Mouse (Mus musculus) layer of hippocampus, adult 18-20 months (tissue): ENCODE results near the gene Zfp763. TPM values are rescaled to one million over a fixed set of nuclear protein-coding genes. Genes with fewer than 3 reads are reported as not detected.
"Not testable (repeated sequence)": the region's sequence is repeated elsewhere in the genome, so short reads cannot be mapped to it uniquely, and the experiment has no call there.

Experiments used
- DNase-seq, 2 experiments: peaks; one replicate each; pipeline ENCODE4 v3.0.0; 2022; ENCODE audit warnings: low spot score in 2 of 2
- long read RNA-seq: library from polyadenylated mRNA; stranded (forward); transcript quantifications from one replicate; pipeline ENCODE4 v2.0.0, GENCODE M21; 2021
- total RNA-seq, 2 experiments: library from RNA; stranded (reverse); gene quantifications; 2 replicates each; pipeline ENCODE4 v1.2.3; 2021

The Zfp763 gene
- 10 to 100 TPM; 16.3 to 23.5 TPM for total RNA-seq
- long read RNA-seq, transcript Zfp763-201 (4 exons, 3,407 nt), result major isoform, 29 of 31 reads
- long read RNA-seq, partial matches to known transcripts, result 0 of 31 reads
- long read RNA-seq, other reads (novel, unspliced or antisense), result 1 of 31 reads

- peak; percentile 80 to 92 for DNase-seq
Measured at GRCm38 (mm10) chr17:33032900-33033891, at the start of gene Zfp763. TSS of gene Zfp763 (minus strand) at chr17:33033402.

GRCm38 (mm10) chr17:33067958-33068357 is 34.8 kb upstream of the Zfp763 start, which contains the start of gene 4921501E09Rik:
TSS of gene 4921501E09Rik (minus strand) at chr17:33068058.
- DNase-seq, result no peak

- DNase-seq, result no peak
Measured at GRCm38 (mm10) chr17:33063001-33063400, 29.8 kb upstream of the Zfp763 start.

GRCm38 (mm10) chr17:33058791-33059190 is 25.6 kb upstream of the Zfp763 start:
- DNase-seq, result peak in 1 of 2 experiments; percentile 35

- DNase-seq, result peak in 1 of 2 experiments; percentile 2
Measured at GRCm38 (mm10) chr17:33032376-33032775, 826 bp downstream of the Zfp763 start.

GRCm38 (mm10) chr17:33020434-33020833 is 12.8 kb downstream of the Zfp763 start:
- not testable (repeated sequence) for DNase-seq

GRCm38 (mm10) chr17:33008337-33008736 is 24.9 kb downstream of the Zfp763 start:
- no peak for DNase-seq

- DNase-seq, result no peak
Measured at GRCm38 (mm10) chr17:32998492-32998891, 34.7 kb downstream of the Zfp763 start.

- DNase-seq, result peak; percentile 83 to 98
Measured at GRCm38 (mm10) chr17:32992699-32993474, 40.3 kb downstream of the Zfp763 start, which contains the start of gene Zfp952. TSS of gene Zfp952 (plus strand) at chr17:32993129.

GRCm38 (mm10) chr17:32991965-32992698 is 41.1 kb downstream of the Zfp763 start:
- DNase-seq, result no peak

GRCm38 (mm10) chr17:32986301-32986700 is 46.9 kb downstream of the Zfp763 start:
- DNase-seq, result no peak

- DNase-seq, result no peak
Measured at GRCm38 (mm10) chr17:32981361-32981760, 51.8 kb downstream of the Zfp763 start.

Other genes with a start within 250 kb of the Zfp763 start
- 10 to 100 TPM; 83.4 to 88.4 TPM for gene Zfp871, start 245.1 kb downstream of the Zfp763 start, total RNA-seq
- 1 to 10 TPM; 4.7 to 5.3 TPM for gene Zfp811, start 223.5 kb downstream of the Zfp763 start, total RNA-seq
- gene Zfp799, start 203.1 kb downstream of the Zfp763 start, total RNA-seq, result 10 to 100 TPM; 26.6 to 30.7 TPM
- 10 to 100 TPM in 1 of 2 experiments, 1 to 10 TPM in 1; 9.9 to 11.1 TPM for gene Zfp870, start 141.8 kb downstream of the Zfp763 start, total RNA-seq
- 1 to 10 TPM; 4.3 to 5.5 TPM for gene Cyp4f14, start 116.1 kb downstream of the Zfp763 start, total RNA-seq
- 10 to 100 TPM; 20.9 to 23.1 TPM for gene Cyp4f13, start 86.0 kb downstream of the Zfp763 start, total RNA-seq
- 1 to 10 TPM; 5.1 to 6.2 TPM for gene Zfp472, start 67.6 kb downstream of the Zfp763 start, total RNA-seq
- 10 to 100 TPM; 17.0 to 19.3 TPM for gene Zfp952, start 40.3 kb downstream of the Zfp763 start, total RNA-seq
- not detected for gene 4921501E09Rik, start 34.7 kb upstream of the Zfp763 start, total RNA-seq
- 10 to 100 TPM; 21.7 TPM for gene Zfp563, start 55.9 kb upstream of the Zfp763 start, total RNA-seq
- 1 to 10 TPM; 3.6 to 3.7 TPM for gene Morc2b, start 106.3 kb upstream of the Zfp763 start, total RNA-seq
- gene Olfr55, start 135.0 kb upstream of the Zfp763 start, total RNA-seq, result not detected
- gene Olfr239, start 157.9 kb upstream of the Zfp763 start, total RNA-seq, result not detected
- gene Olfr1564, start 188.3 kb upstream of the Zfp763 start, total RNA-seq, result 1 to 10 TPM in 1 of 2 experiments, under 1 TPM in 1; 0.79 to 1.3 TPM
- 10 to 100 TPM; 12.3 to 12.4 TPM for gene Zfp955a, start 221.7 kb upstream of the Zfp763 start, total RNA-seq
- gene Olfr63, start 231.3 kb upstream of the Zfp763 start, total RNA-seq, result under 1 TPM in 1 of 2 experiments, not detected in 1; 0.05 TPM